Mouse (Mus musculus) ovary, postnatal 10 days (tissue): ENCODE measurements around the gene Mylk2.

Experiments used
- DNase-seq: peaks from one replicate; pipeline ENCODE4 v3.0.0; 2022; ENCODE audit warnings: low spot score

The Mylk2 gene

DNA sequence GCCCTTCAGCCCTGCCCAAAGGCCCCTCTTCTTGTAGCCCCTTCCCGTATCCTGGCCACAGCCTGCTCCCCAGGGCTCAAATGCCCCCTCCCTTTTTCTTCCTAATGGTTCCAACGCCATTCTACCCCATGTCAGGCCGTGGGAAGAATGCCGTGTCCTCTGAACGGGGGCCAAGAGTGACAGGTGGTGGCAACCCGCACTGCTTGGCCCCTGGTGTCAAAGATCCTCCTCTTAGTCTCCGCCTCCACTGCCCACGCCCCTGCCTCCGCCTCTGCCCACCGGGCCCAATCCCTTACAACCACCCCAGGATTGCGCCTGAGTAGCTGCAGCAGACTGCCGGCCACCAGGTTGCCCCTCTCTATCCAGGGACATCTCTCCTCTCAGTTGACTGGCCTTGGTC, at the start of gene Mylk2:
Mylk2 (plus strand) TSS at position 322 of the 400 bp plus-strand sequence.
- DNase-seq: no peak

GRCm38 (mm10) chr2:152861891-152862290, 49.3 kb upstream of the Mylk2 start:
- DNase-seq: no peak

- no peak for DNase-seq
Observed at GRCm38 (mm10) chr2:152862638-152863037, 48.5 kb upstream of the Mylk2 start.

- no peak for DNase-seq
Observed at GRCm38 (mm10) chr2:152863346-152863745, 47.8 kb upstream of the Mylk2 start.

DNA sequence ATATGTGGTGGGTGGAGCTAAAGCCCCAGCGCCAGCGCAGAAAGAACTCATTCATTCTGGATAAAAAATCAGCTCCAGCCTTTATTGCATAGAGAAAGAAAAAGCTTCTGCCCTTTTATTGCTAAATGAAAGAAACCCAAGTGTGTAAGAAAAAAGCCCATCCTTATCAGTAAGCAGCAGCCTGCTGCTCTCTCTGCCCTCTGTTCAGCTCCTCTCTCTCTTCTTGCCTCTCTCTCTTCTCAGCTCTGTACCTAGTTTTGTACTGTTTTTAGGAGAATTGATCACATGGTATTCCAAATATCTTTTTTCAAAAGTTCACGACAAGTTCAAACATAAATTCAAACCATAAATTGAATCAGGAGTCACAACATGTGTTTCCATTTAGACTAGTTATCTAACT, 32.9 kb upstream of the Mylk2 start:
- DNase-seq: no peak

- DNase-seq: no peak
Observed at GRCm38 (mm10) chr2:152880898-152881297, 30.3 kb upstream of the Mylk2 start.

DNA sequence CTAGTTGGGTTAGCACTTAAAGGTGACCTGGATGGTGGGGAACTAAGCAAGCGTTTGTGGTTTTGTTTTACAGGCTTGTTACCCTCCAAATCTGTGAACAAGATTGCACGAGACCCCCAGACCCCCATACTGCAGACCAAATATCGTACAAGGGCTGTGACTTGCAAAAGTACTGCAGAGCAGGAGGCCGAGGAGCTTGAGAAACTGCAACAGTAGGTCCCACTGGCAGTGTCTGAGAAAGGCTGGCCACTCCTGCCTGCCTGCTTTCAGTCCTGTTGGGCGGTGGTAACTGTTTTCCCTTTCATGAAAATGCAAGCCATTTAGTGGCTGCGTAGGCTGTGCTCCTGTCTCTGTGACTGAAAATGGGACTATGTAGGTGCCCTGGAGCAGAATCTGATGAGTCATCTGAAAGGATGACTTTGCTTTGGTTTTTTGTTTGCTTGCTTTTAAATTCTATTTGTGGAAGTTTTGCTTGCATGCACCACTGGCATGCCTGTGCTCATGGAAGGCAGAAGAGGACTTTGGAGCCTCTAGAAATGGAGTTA, 27.0 kb upstream of the Mylk2 start:
- no peak for DNase-seq

GRCm38 (mm10) chr2:152887230-152887629, 23.9 kb upstream of the Mylk2 start:
- no peak for DNase-seq

DNA sequence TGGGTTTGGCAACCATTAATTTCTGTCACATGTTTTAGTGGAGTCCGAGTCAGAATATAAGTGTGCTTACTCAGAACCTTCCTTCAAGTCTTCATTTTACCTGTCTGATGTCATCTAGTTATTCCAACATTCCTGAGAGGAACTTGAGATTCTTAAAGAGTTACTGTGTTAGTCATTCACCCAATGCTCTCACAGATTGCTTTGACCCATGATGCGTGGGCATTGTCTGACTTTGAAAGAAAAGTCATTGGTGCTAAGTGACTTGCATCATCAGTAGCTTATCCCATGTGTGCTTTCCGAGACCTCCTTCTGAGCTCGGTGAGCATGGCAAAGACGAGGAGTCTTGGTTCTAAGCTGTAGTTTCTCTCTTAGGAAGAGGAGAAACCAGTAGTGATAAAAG, 22.4 kb upstream of the Mylk2 start:
- no peak for DNase-seq

- DNase-seq: no peak
Observed at GRCm38 (mm10) chr2:152895834-152896233, 15.3 kb upstream of the Mylk2 start.

GRCm38 (mm10) chr2:152896926-152897325, 14.2 kb upstream of the Mylk2 start:
- no peak for DNase-seq

- no peak for DNase-seq
Observed at GRCm38 (mm10) chr2:152899011-152899410, 12.1 kb upstream of the Mylk2 start.

GRCm38 (mm10) chr2:152901296-152901695, 9.9 kb upstream of the Mylk2 start:
- DNase-seq: no peak

GRCm38 (mm10) chr2:152902658-152903057, 8.5 kb upstream of the Mylk2 start:
- no peak for DNase-seq

GRCm38 (mm10) chr2:152903586-152903985, 7.6 kb upstream of the Mylk2 start:
- DNase-seq: no peak

GRCm38 (mm10) chr2:152904127-152904643, 7.0 kb upstream of the Mylk2 start:
- no peak for DNase-seq

DNA sequence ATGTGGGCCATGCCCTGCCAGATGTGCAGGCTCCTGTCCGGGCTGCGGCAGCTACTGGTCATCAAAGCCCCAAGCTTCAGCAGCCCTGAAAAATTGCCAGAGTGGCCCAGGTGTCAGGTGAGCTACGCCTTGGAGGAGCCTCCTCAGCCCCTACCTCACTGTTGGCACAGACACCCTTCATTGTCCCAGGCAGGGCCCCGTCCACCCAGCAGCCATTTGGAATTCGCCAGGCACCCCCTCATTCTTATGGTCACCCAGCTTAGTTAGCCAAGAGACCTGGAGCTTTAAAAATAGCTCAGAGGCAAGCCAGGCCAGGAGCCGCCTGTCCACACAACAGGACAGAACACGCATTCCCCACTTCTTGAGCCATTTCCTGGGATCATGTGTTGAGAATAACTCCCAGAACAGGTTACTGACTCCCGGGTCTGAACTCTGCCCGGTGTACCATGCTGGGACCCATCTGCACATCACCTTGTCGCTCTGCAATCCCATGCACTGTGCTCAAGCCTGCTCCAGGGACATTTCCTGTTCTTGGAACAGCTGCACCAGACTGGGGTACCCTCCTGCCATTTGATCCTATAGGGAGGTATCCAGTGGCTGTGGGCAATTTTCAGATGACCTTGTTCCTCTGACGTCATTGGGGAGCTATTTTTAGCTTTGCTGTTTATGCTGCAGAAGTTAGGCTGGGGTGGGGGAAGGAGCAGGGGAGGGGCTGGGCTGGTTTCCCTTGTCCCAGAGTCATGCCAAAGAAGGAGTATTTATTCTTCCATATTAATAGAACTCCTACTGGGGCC, 5.9 kb upstream of the Mylk2 start:
- no peak for DNase-seq

DNA sequence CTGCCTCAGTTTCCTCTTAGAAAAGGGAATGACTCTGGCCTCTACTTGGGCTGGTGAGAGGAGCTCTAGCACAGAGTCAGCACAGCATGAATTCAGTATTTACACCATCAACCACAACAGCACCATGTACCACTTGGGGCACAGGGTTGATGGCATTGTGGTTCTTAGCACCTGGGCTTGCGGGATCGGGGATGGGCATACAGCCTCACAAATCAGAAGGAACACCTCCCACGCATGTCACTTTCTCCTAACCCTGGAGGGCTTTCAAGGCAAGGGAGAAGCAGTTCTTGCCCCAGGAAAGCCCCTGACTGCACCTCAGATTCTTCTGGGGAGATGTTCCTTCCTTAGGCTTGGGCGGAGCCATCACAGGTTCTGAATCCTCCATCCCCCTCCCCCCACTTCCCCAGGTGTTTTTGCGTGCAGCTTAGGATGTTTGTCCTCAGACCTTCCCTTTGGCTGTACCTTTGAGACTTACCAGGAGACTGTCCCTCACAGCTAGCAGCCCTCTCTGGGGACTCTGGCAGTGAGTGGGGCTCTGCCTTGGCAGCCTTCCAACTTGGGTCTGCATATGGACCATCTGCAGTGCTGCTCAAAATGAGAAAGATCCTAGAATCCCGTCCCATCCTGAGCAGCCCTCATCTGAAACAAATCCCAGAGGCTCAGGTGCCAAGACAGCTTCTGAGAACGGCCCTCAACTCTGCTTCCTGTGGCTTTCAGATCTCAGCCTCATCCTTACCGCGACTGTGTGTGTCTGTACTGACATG, 4.7 kb upstream of the Mylk2 start:
- no peak for DNase-seq

- DNase-seq: no peak
Observed at GRCm38 (mm10) chr2:152907114-152907943, 3.8 kb upstream of the Mylk2 start.

GRCm38 (mm10) chr2:152909848-152910247, 1.3 kb upstream of the Mylk2 start:
- DNase-seq: no peak

- DNase-seq: no peak
Observed at GRCm38 (mm10) chr2:152911432-152911831, 280 bp downstream of the Mylk2 start.

GRCm38 (mm10) chr2:152913471-152913870, 2.3 kb downstream of the Mylk2 start:
- DNase-seq: no peak
